Mouse (Mus musculus) embryo, embryonic 10 days (tissue): ENCODE measurements around the gene Bglap3.

Source experiments
- DNase-seq: peaks from one replicate; pipeline ENCODE4 v3.0.0-alpha.2; 2015; ENCODE audit warnings: low spot score

Bglap3 gene

GRCm38 (mm10) chr3:88335436-88336053, 37.0 kb downstream of the Bglap3 start:
- DNase-seq, result no peak

- DNase-seq, result peak; percentile 10
Observed at GRCm38 (mm10) chr3:88334902-88335435, 37.6 kb downstream of the Bglap3 start.

GRCm38 (mm10) chr3:88334029-88334658, 38.4 kb downstream of the Bglap3 start:
- no peak for DNase-seq

DNA sequence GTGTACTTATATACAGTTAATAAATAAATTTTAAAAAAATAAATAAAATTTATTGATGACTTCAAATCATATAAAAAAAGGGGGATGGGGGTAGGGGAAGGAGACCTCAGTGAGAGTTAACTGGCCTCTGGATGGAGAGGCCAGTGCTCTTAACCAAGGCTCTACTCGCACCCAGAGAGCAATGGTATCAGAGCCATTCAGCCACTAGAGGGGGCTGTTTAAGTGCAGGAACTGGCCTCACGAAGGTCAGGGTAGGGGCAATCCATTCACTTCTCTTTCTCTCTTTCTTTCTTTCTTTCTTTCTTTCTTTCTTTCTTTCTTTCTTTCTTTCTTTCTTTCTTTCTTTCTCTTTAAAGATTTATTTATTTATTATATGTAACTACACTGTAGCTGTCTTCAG, 41.3 kb downstream of the Bglap3 start:
- peak; percentile 69 for DNase-seq

DNA sequence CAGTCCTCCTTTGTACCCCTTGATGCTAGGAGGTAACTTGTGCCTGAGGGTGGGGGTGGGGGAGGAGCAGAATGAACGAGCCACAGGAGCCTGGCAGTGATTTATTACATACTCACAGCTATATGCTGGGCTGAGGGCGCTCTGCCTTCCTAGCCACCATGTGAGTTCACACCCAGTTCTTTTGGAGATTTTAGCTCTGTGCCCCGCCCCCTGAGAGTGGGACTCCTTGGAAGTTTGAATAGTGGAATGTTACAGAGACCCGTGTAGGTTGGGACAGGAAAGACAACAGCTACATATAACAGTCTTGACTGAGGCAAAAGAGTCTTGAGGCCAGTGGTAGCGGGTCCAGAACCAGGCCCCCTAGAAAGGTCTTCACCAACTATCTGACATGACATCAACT, 43.6 kb downstream of the Bglap3 start:
- no peak for DNase-seq

GRCm38 (mm10) chr3:88324951-88325405, 47.6 kb downstream of the Bglap3 start, which contains the start of gene Glmp:
Gene Glmp, plus strand, starts transcription at chr3:88325023.
- DNase-seq, result peak; percentile 82
